Mouse (Mus musculus): ENCODE data around the gene Mid1. TPM values are rescaled to one million over a fixed set of nuclear protein-coding genes. Genes with fewer than 3 reads are reported as not detected.

The Mid1 gene
- polyA plus RNA-seq, 1 experiment from 2014 or later, result 4.7 TPM

DNA sequence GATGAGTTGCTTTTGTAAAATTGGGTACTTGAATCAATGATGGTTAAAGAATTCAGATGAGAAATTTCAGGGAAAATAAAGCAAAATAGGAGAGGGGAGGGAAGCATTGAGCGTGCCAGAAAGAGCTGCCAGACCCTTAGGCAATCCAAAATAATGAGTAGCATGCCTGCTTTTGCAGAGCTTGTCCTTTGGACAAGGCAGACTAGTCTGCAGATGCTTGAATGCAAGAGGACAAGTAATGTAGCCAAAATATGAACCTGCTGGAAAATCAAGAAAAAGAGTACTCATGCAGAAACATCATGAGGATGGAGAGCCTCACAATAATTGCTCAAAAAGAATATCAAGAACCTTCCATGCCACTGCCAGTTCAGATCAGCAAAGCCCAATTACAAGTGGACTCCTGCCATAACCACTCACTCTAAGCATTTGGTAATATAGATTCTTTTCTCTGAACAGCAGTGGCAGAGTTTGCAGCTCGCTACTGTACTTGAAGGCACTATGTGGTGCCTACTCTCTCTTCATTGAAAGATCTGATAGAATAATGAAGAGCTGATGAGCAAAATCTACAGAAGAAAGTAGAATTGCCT, 19.1 kb downstream of the Mid1 start:
- 82% methylated on average over 2 of the region's 2 CpGs for WGBS
- TF ChIP-seq CTCF (IDR thresholded peaks at IDR 0.05; ENCODE audit: low read depth), result no peak
- peaks cover 2% of the 10 kb centered on the region; the same call in 1 of the 2 replicates for H3K27me3 ChIP-seq (ENCODE audit: insufficient read depth, low read length)

DNA sequence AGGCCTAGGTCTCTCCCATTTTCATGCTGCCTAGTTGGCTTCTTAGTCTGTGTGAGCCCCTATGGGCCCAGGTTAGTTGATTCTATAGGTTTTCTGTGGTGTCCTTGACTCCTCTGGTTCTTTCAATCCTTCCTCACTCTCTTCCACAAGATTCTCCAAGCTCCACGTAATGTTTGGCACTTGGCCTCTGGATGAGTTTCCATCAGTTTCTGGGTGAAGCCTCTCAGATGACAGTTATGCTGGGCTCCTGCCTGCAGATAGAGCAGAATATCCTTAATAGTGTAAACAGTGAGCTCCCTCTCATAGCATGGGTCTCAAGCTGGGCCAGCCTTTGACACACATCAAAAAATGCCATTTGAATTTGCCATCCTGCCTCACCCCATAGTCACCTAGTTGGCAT, 38.5 kb downstream of the Mid1 start:
- Histone ChIP-seq H3K27me3 (ENCODE audit: insufficient read depth, low read length) (no peaks in the 10 kb centered on the region), H3K27ac (no peak overlapping the region), H3K9ac (ENCODE audit: low read depth, low read length) (no peak overlapping the region), H3K36me3 (ENCODE audit: insufficient read depth, low read length) (no peaks in the 10 kb centered on the region), H3K4me1 (replicated peaks; ENCODE audit: insufficient read depth, low read length) (no peaks in the 10 kb centered on the region), H3K4me2 (ENCODE audit: low read length) (no peak overlapping the region), H3K4me3 (replicated peaks; ENCODE audit: low read depth, low read length) (no peak overlapping the region), H3K9me3 (replicated peaks; ENCODE audit: low read length) (no peaks in the 10 kb centered on the region)
- no peak for ATAC-seq (replicated peaks; ENCODE audit: low FRiP score, low read depth)
- TF ChIP-seq CTCF (IDR thresholded peaks at IDR 0.05; ENCODE audit: low read depth), result no peak
- 89% methylated on average over 1 of the region's 1 CpGs for WGBS
- DNase-seq (ENCODE audit: low spot score), result no peak

More for the DNA sequence above, 19.1 kb downstream of the Mid1 start:
- H3K9me3 ChIP-seq (replicated peaks; ENCODE audit: low read length), result no peaks in the 10 kb centered on the region
- H3K36me3 ChIP-seq (ENCODE audit: insufficient read depth, low read length), result no peaks in the 10 kb centered on the region
- no peak overlapping the region for H3K9ac ChIP-seq (ENCODE audit: low read depth, low read length)
- no peak overlapping the region for H3K27ac ChIP-seq
- DNase-seq (ENCODE audit: low spot score), result no peak
- no peak overlapping the region for H3K4me3 ChIP-seq (replicated peaks; ENCODE audit: low read depth, low read length)
- H3K4me1 ChIP-seq (replicated peaks; ENCODE audit: insufficient read depth, low read length), result no peaks in the 10 kb centered on the region
- no peak for ATAC-seq (replicated peaks; ENCODE audit: low FRiP score, low read depth)
- no peak overlapping the region for H3K4me2 ChIP-seq (ENCODE audit: low read length)

DNA sequence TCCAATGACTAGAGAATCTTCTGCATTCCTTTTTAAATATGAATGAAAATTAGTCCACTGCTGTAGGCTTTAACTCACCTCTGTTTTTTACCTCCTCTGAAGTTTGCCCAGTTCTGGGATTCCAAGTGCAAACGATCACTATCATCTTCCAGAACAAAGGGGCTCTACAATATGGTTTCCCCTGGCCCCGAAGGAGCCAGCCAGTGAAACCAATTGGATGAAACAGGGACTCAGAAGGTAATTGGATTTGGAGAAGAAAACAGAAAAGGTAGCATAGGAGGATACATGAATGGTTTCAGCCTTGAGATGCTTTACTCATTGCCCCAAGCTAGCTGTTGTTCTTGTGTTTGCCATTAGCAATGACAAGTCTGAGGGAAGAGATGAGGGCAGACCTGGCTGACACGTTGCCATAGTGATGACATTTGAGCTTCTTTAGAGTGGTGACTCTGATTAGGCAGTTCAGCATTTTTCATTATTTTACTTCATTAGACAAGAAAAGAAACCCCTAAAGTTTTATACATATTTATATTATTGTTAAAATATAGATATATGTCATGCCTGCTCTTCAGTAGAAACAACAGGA, 50.5 kb downstream of the Mid1 start:
- no peak for DNase-seq (ENCODE audit: low spot score)
- Histone ChIP-seq H3K27ac (no peak overlapping the region), H3K9ac (ENCODE audit: low read depth, low read length) (no peak overlapping the region), H3K36me3 (ENCODE audit: insufficient read depth, low read length) (no peaks in the 10 kb centered on the region), H3K4me3 (replicated peaks; ENCODE audit: low read depth, low read length) (no peak overlapping the region), H3K27me3 (ENCODE audit: insufficient read depth, low read length) (no peaks in the 10 kb centered on the region), H3K9me3 (replicated peaks; ENCODE audit: low read length) (no peaks in the 10 kb centered on the region), H3K4me1 (replicated peaks; ENCODE audit: insufficient read depth, low read length) (no peaks in the 10 kb centered on the region), H3K4me2 (ENCODE audit: low read length) (no peak overlapping the region)
- no peak for ATAC-seq (replicated peaks; ENCODE audit: low FRiP score, low read depth)
- 64% methylated on average over 3 of the region's 3 CpGs for WGBS
- TF ChIP-seq CTCF (IDR thresholded peaks at IDR 0.05; ENCODE audit: low read depth), result no peak

DNA sequence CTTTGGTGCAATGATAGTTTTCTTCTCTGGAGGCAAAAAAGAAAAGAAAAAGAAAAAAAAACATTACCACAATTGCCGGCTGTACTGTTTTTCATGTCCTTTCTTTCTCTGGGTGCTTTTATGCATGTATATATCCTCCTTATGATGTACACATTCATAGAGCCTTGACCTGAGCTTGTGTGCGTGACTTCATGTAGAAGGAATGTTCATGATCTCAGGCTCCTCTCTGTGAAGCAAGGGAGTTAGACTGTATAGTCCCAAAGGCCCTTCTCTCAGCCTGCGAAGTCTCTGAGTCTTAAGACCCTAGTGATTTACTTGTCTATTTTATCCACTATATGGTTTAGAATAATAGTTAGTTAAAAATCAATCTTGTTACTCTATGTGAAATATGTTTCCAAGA, 73.0 kb downstream of the Mid1 start:
- ATAC-seq (replicated peaks; ENCODE audit: low FRiP score, low read depth) (no peak), DNase-seq (ENCODE audit: low spot score) (no peak)
- Histone ChIP-seq H3K36me3 (ENCODE audit: insufficient read depth, low read length) (no peaks in the 10 kb centered on the region), H3K4me1 (replicated peaks; ENCODE audit: insufficient read depth, low read length) (no peaks in the 10 kb centered on the region), H3K9ac (ENCODE audit: low read depth, low read length) (no peak overlapping the region), H3K4me3 (replicated peaks; ENCODE audit: low read depth, low read length) (no peak overlapping the region), H3K4me2 (ENCODE audit: low read length) (no peak overlapping the region), H3K27ac (no peak overlapping the region), H3K27me3 (ENCODE audit: insufficient read depth, low read length) (no peaks in the 10 kb centered on the region), H3K9me3 (replicated peaks; ENCODE audit: low read length) (no peaks in the 10 kb centered on the region)
- no peak for TF ChIP-seq CTCF (IDR thresholded peaks at IDR 0.05; ENCODE audit: low read depth)
- WGBS, result 80% methylated on average over 3 of the region's 3 CpGs

DNA sequence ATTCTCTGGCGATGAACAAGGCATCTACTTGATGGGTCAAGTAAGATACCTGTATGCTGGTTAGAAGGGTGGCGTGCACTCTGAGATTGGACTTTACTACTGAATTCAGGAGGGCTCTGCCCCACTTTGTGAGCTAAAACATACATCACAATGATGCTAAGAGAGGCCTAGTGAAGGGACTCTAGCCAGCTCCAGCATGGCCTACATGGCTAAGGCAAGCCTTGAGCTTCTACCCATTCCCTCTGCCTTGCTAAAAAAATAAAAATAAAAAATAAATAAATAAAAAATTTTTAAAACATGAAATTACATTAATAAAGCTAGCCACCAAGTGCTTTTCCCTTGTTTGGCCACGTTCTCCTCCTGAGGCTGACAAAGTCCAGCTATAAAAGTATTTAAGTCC, 94.5 kb downstream of the Mid1 start, which contains the start of gene 4933400A11Rik:
TSS of gene 4933400A11Rik (minus strand) at position 101 of the 400 bp plus-strand sequence.
- H3K9me3 ChIP-seq (replicated peaks; ENCODE audit: low read length), result no peaks in the 10 kb centered on the region
- TF ChIP-seq CTCF (IDR thresholded peaks at IDR 0.05; ENCODE audit: low read depth), result no peak
- no peak for ATAC-seq (replicated peaks; ENCODE audit: low FRiP score, low read depth)
- no peak for DNase-seq (ENCODE audit: low spot score)
- H3K36me3 ChIP-seq (ENCODE audit: insufficient read depth, low read length), result no peaks in the 10 kb centered on the region
- no peak within 1 kb of the TSS for H3K27ac ChIP-seq
- no peaks in the 10 kb centered on the region for H3K27me3 ChIP-seq (ENCODE audit: insufficient read depth, low read length)
- no peaks in the 10 kb centered on the region for H3K4me1 ChIP-seq (replicated peaks; ENCODE audit: insufficient read depth, low read length)
- H3K4me3 ChIP-seq (replicated peaks; ENCODE audit: low read depth, low read length), result no peak within 1 kb of the TSS
- no peak within 1 kb of the TSS for H3K9ac ChIP-seq (ENCODE audit: low read depth, low read length)
- H3K4me2 ChIP-seq (ENCODE audit: low read length), result no peak within 1 kb of the TSS
- WGBS, result 83% methylated on average over 3 of the region's 3 CpGs

DNA sequence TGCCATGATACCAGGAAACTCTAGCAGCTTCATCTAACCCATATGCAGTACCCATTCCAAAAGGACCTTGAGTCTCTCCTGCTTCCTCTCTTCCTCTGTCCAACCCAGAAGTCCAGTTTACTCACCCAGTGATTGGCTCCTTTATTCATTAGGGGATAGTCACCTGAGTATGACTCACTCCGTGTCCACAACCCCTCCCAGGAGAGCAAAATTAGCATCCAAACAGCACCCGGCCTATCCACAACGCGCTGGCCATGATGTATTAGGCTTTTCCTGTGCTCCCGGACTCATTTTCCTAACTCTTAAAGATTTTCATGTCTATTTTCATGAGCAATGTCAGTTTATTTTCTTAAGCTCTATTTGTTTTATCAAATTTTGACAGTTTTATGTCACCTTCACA, 104.7 kb downstream of the Mid1 start:
- ATAC-seq (replicated peaks; ENCODE audit: low FRiP score, low read depth), result no peak
- H3K4me2 ChIP-seq (ENCODE audit: low read length), result no peak overlapping the region
- H3K4me1 ChIP-seq (replicated peaks; ENCODE audit: insufficient read depth, low read length), result no peaks in the 10 kb centered on the region
- no peak for TF ChIP-seq CTCF (IDR thresholded peaks at IDR 0.05; ENCODE audit: low read depth)
- no peaks in the 10 kb centered on the region for H3K36me3 ChIP-seq (ENCODE audit: insufficient read depth, low read length)
- no peak overlapping the region for H3K27ac ChIP-seq
- no peak for DNase-seq (ENCODE audit: low spot score)
- no peak overlapping the region for H3K9ac ChIP-seq (ENCODE audit: low read depth, low read length)
- no peaks in the 10 kb centered on the region for H3K9me3 ChIP-seq (replicated peaks; ENCODE audit: low read length)
- no peaks in the 10 kb centered on the region for H3K27me3 ChIP-seq (ENCODE audit: insufficient read depth, low read length)
- 77% methylated on average over 5 of the region's 5 CpGs for WGBS
- H3K4me3 ChIP-seq (replicated peaks; ENCODE audit: low read depth, low read length), result no peak overlapping the region

Measured in kidney, postnatal 0 days (tissue).